Mouse (Mus musculus) gastrocnemius, postnatal 36 days (tissue): ENCODE measurements at regions not wholly inside any gene's neighbourhood (a gene's known extent, or its start where the extent isn't known, plus 50 kb on each side); places are given as distances from the start of the nearest gene placed in this dataset.

Experiments used
- DNase-seq, 2 experiments: peaks; one replicate each; pipeline ENCODE4 v3.0.0; 2022
- intact Hi-C: fragments of 180-260 bp; cut with DNase I; formaldehyde crosslinking; loops from one replicate; pipeline ENCODE4 v1.15.1; 2025

GRCm38 (mm10) chr11:85966207-85966606, 80.0 kb downstream of the Tbx4 start:
- no peak for DNase-seq
- intact Hi-C loops = no loop called here

GRCm38 (mm10) chr11:85970287-85970686, 84.1 kb downstream of the Tbx4 start:
- DNase-seq = no peak
- intact Hi-C loops = loop anchor here (5.0 kb wide), 1 partner anchor 202 kb away; no protein-coding TSS in a partner anchor

DNA sequence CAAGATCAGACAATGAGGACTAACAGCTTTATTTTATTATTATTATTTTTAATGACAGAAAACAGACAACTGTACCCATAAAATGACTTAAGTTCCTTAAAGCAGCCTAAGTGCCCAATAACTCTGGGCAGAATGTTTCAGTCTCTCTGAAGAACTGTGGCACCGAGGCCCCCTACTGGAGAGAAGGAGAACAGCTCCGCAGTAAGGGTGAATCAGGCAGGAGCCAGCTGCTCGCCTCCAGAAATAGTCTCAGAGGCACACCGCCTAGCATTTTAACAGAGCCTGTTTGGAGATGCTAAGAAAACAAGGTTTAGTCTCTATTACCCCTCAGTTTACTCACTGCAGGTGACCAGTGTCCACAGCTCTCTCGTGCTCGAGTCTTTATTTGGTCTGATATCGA, 86.2 kb downstream of the Tbx4 start:
- intact Hi-C loops = loop anchor here (2.0 to 5.0 kb wide), 2 partner anchors 126 to 200 kb away; no protein-coding TSS in a partner anchor

GRCm38 (mm10) chr11:85973736-85974135, 87.5 kb downstream of the Tbx4 start:
- intact Hi-C loops = loop anchor here (2.0 to 5.0 kb wide), 2 partner anchors 127 to 199 kb away; no protein-coding TSS in a partner anchor
- no peak for DNase-seq

More for the DNA sequence above, 86.2 kb downstream of the Tbx4 start:
- peak; percentile 44 to 59 for DNase-seq

- intact Hi-C loops = no loop called here
Observed at GRCm38 (mm10) chr11:85976693-85977434, 90.6 kb downstream of the Tbx4 start.

GRCm38 (mm10) chr11:85980388-85980787, 94.2 kb downstream of the Tbx4 start:
- DNase-seq = no peak

More at GRCm38 (mm10) chr11:85976693-85977434, 90.6 kb downstream of the Tbx4 start:
- no peak for DNase-seq

DNA sequence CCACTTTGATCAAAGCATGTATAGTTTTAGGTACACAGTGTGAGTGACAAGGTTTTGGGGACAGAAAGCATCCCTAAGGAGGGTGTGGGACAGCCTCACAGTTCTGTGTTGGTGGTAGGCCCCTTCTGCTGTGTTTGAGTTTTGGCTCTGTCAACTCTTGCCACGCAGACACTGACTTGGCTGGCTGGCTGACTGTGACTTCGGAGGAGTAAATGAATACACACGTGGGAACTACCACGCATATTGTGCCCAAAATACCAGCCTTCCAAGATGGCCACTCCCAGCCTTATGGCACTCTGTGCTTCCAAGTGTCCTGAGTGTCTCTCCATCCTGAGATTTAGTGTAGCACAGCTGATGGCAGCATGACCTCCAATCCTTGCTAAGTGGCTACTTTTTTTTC, 95.3 kb downstream of the Tbx4 start:
- DNase-seq = no peak
- intact Hi-C loops = no loop called here

More at GRCm38 (mm10) chr11:85980388-85980787, 94.2 kb downstream of the Tbx4 start:
- intact Hi-C loops = no loop called here

DNA sequence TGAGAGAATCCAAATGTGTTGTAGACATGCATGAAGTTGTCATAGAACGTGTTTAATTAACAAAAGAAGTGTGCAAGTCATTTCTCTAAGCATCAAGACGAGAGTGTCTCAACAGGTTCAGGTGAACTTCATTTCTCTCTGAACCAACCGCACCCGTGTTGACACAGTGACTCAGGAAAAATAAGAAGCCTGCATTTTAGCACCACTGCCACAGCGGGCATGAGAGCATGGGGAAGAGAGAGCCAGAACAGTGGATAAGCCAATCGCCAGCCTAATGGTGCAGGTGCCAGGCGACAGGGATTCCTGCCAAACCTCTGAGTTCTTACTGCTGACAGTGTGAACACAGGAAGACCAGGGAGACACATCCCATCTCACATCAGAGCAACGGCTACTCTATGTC, 100.1 kb downstream of the Tbx4 start:
- intact Hi-C loops = no loop called here
- no peak for DNase-seq

DNA sequence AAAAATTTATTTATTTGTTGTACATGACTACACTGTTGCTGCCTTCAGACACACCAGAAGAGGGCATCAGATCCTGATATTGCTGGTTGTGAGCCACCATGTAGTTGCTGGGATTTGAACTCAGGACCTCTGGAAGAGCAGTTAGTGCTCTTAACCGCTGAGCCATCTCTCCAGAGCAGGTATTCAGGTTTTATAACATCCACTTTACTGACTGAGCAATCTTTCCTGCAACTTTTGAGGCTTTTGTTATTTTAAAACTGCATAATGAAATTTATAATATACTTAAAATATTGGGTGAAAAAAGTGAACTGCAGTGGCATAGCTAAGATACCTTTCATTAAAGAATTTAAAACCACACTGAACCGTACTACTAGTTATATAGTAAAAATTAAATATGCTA, 101.0 kb downstream of the Tbx4 start:
- DNase-seq = no peak
- intact Hi-C loops = no loop called here

GRCm38 (mm10) chr11:85989536-85989935, 103.3 kb downstream of the Tbx4 start:
- intact Hi-C loops = no loop called here
- no peak for DNase-seq

GRCm38 (mm10) chr11:85989940-85990493, 103.8 kb downstream of the Tbx4 start:
- peak in 1 of 2 experiments; percentile 10 for DNase-seq
- intact Hi-C loops = no loop called here

DNA sequence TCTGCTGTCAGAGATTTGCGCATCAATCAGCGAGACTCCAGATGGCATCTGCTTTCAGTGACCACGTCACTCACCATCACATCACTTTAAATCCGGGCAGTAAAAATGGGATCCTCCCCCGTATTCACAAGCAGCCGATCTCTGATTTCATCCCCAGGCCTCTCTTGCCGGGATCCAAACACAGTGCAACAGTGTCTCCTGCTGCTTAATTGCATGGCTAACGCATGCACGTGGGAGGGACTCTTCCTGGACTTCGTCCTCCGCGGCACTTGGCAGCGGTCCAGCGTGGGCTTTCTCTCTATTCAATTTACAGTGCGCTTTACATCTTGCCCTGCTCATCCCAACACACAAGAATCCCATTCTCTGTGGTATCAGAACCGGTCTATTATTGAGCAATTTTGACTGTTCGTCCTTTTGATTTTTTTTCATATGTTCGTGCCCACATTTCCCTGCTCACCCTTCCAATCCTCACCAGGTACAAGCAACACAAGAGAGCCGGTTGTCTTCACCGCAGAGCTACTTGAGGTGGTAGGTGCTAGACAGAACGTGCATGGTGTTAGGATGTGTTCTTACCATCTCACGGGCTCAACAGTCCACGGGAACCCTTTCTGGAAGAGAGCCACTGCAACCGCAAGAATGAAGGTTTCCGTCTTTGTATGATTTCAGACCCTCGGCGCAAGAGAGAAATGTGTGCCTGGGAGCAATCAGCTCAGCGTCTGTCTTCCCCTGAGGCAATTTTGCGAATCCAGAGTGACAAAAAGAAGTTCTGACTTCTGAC, 109.3 kb downstream of the Tbx4 start:
- no peak for DNase-seq
- intact Hi-C loops = no loop called here

DNA sequence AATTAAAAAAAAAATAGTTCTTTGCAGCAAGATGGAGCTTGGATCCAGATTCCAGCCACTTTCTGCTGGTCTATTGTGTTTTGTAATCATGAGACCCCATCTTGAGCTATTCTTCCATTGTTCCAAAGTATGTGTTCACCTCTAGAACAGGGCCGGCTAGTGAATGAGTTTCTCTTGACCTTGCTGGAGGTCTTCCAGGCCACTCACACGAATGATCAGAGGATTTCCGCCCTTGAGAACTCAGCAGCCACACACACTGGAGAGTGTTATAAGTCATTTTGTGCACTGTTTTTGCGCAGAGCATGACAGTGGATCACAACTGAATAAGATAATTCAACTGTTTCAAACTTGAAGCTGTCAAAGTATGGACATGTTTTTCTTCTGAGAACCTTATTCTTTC, 110.5 kb downstream of the Tbx4 start:
- intact Hi-C loops = no loop called here
- no peak for DNase-seq

DNA sequence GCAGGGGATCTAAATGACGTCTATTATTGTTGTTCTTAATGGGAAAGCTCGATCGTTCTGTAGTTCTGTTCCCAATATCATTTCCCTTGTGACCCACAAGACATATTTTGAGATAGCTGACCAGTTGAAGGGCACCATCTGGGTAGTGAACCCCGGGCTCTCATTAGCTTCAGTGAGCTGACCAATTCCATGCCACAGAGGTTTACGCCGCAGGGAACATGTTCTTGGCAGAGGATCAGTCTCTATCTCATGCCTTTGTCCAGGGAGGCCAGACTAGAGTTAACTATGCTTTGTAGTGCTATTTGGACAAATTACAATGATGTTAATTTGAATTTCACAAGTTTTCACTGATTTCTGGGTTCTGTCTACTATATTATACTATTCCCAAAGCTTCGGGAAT, 117.1 kb downstream of the Tbx4 start:
- DNase-seq = no peak
- intact Hi-C loops = no loop called here

DNA sequence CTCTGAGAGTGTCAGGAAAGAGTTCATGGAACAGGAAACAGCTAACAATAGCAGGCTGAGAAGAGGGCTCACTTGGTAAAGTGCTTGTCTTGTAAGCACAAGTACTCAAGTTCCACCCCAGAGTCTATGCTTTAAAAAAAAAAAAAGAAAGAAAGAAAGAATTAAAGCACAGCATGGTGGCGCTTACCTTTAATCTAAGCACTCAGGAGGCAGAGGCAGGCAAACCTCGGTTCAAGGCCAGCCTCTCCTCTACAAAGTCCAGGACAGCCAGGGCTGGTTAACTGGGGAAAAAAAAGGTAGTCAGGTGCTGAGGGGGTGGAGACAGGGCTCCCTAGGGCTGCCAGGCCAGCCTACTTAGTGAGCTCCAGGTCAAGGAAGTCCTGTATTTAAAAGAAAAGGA, 119.1 kb downstream of the Tbx4 start:
- intact Hi-C loops = no loop called here
- DNase-seq = no peak

GRCm38 (mm10) chr11:86005899-86006445, 119.8 kb downstream of the Tbx4 start:
- intact Hi-C loops = no loop called here
- DNase-seq = no peak

- intact Hi-C loops = no loop called here
- no peak for DNase-seq
Observed at GRCm38 (mm10) chr11:86006859-86007258, 120.6 kb downstream of the Tbx4 start.
